Mouse (Mus musculus): ENCODE data around the gene Asb4.

- TF ChIP-seq USF1 (IDR thresholded peaks at IDR 0.05; ENCODE audit: low read depth): no peak
- TF ChIP-seq MAX (IDR thresholded peaks at IDR 0.05): no peak
- no peak for TF ChIP-seq CTCF (IDR thresholded peaks at IDR 0.05; ENCODE audit: control insufficient read depth, insufficient read depth, insufficient read length)
- TF ChIP-seq MYOD1 (IDR thresholded peaks at IDR 0.05; ENCODE audit: control insufficient read depth, insufficient read length, low read depth): no peak
- TF ChIP-seq MYOG (IDR thresholded peaks at IDR 0.05; ENCODE audit: control insufficient read depth, extremely low read depth, insufficient read length): no peak
- TF ChIP-seq FOSL1 (IDR thresholded peaks at IDR 0.05; ENCODE audit: insufficient read depth, low read length, poor library complexity, severe bottlenecking): no peak
These were observed 49.2 kb upstream of the Asb4 start for GRCm38 (mm10) chr6:5334021-5334420.
